In genomic region chr11:57090705-57091104, GRCm38 (mm10) we compare ENCODE assay signal across 19 mouse cellular contexts.
A peak's percentile ranks its signal among the peaks of the same experiment; 100 is the strongest.
DNase-seq lines count a peak whose midpoint lies in the region; TF ChIP-seq lines count a peak whose summit lies in the region.
"Had no signal": no experiment of that assay in that cellular context is flagged by ENCODE, and none has a peak within 500 bp of the region (broad histone marks: within the 10 kb centered on the region; RNA-seq: fewer than 3 reads in every experiment).

No protein-coding gene starts in this region.

- H3K4me3 ChIP-seq in layer of hippocampus, adult 2 months: no peak overlapping the region
- H3K4me3 ChIP-seq: embryonic facial prominence, embryonic 10.5 days; embryonic facial prominence, embryonic 12.5 days; forebrain, embryonic 13.5 days; forebrain, embryonic 15.5 days had no signal

- no peak for DNase-seq in layer of hippocampus, adult 2 months (ENCODE audit: low spot score in 2 of 2)
- no peak for DNase-seq in layer of hippocampus, adult 9-11 months
- DNase-seq in 3T3-L1 (ENCODE audit: low read depth, low spot score) (peak; percentile 50), NIH3T3 (ENCODE audit: low read depth) (peak; percentile 19)
- DNase-seq in kidney, postnatal 10 days: no peak
- no peak for DNase-seq in gastrocnemius, postnatal 4 days (ENCODE audit: low spot score in 2 of 2)
- DNase-seq in layer of hippocampus, postnatal 36 days: no peak
- DNase-seq: adrenal gland, postnatal 10 days; adrenal gland, postnatal 25 days; cerebellum, adult 11 months; cerebellum, adult 18-20 months; cerebellum, adult 8-10 months; cerebellum, postnatal 10 days; cerebellum, postnatal 25 days; forebrain, postnatal 0 days had no signal

- peak overlapping the region; percentile 10; the same call in 1 of the 2 replicates for H3K27ac ChIP-seq in layer of hippocampus, adult 2 months
- H3K27ac ChIP-seq: embryonic facial prominence, embryonic 10.5 days; embryonic facial prominence, embryonic 12.5 days; forebrain, embryonic 13.5 days; forebrain, embryonic 15.5 days had no signal

- no peak for TF ChIP-seq CTCF in layer of hippocampus, adult 2 months (conservative IDR thresholded peaks at IDR 0.05)

Comparison
In these comparisons a context has a peak if more than half of its experiments do, and no peak if none do; other contexts are left out.
1. DNase-seq: peak in 3T3-L1 (single experiment) and NIH3T3 (single experiment); none in layer of hippocampus, adult 2 months (0 of 2), layer of hippocampus, adult 9-11 months (single experiment), kidney, postnatal 10 days (single experiment), gastrocnemius, postnatal 4 days (0 of 2) and layer of hippocampus, postnatal 36 days (0 of 2).